Mouse (Mus musculus): ENCODE data around the gene Aqr. TPM values are rescaled to one million over a fixed set of nuclear protein-coding genes. Genes with fewer than 3 reads are reported as not detected.

The Aqr gene
- total RNA-seq, 2 experiments from 2014 or later: 28.6 to 29.5 TPM

DNA sequence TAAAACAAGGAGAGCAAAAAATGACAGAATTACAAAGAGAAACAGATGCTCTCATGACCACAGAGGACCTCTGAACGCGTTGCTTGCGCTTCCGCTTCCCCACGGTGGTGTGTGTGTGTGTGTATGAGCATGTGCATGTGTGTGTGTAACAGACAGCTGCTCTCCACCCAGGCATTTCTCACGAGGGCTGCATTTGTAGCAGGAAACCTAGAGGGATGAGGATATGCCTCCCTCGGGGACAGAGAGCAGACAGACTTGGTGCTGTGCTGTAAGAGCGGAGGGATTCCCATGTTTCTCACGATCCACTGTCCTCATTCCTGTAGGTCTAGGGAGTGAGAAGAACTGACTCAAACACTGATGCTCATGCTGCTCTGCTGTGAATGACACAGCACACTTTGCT lies 93.2 kb downstream of the Aqr start:
- Histone ChIP-seq H3K27ac (no peak overlapping the region), H3K4me3 (no peak overlapping the region)
- no peak for TF ChIP-seq CTCF (conservative IDR thresholded peaks at IDR 0.05)
- no peak for DNase-seq (ENCODE audit: low spot score in 2 of 2)

DNA sequence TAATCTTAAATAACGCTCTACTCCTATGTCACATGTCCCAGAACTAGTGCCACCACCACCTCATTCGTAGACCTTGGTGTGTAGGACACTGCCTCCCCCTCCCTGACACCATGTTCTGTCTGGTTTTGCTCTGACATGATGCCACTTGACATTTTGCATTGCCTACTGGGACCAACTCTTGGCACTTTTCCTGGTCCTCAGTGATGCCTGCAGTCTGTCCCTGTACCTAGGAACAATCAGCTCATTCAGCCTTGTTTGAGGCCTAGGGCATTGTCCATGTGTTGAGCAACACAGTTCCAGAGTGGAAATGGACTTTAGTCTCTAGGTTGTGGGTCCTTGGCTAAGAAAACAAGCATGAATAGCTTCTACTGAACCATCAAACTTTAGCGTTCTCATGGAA lies 97.0 kb downstream of the Aqr start:
- DNase-seq (ENCODE audit: low spot score in 2 of 2): no peak
- Histone ChIP-seq H3K4me3 (no peak overlapping the region), H3K27ac (no peak overlapping the region)
- no peak for TF ChIP-seq CTCF (conservative IDR thresholded peaks at IDR 0.05)

DNA sequence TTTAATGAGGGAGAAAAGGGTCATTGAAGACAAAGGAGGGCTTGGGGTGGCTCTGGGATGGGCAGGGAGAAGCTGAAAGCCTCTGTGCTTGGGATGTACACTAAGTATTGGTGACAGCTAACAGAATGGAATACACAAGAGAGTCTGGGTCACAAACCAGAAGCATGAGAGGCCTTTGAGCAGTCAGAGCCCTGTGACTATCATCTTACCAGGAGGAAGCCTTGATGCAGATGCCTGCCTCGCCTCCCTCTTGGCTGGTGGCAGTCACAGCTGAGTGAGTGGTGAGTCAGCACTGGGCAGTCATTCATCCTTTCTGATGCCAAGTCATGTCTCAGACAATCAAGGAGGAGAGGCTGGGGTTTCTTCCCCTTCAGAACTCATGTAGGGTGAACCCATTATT lies 99.6 kb downstream of the Aqr start:
- Histone ChIP-seq H3K27ac (no peak overlapping the region), H3K4me3 (no peak overlapping the region)
- DNase-seq (ENCODE audit: low spot score in 2 of 2): peak in 1 of 2 experiments; percentile 16
- no peak for TF ChIP-seq CTCF (conservative IDR thresholded peaks at IDR 0.05)

DNA sequence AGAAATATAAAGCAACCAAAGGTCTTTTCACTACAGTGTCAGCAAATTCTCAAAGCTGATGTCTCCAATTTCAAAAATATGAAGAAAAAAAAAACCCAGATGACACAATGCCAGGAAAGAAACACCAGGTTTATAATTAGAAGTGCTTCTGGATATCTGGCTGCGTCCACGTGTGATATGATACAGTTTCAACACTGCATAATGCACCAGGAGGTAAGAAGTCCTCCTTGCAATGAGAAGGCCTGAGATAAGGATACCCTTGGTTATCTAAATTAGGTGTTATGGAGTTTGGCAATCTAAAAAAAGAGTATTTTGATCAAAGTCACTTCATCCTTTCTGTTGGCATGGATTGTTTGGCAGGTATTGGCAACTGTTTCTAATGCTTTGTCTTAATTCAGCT lies 114.9 kb downstream of the Aqr start:
- TF ChIP-seq CTCF (conservative IDR thresholded peaks at IDR 0.05): no peak

DNA sequence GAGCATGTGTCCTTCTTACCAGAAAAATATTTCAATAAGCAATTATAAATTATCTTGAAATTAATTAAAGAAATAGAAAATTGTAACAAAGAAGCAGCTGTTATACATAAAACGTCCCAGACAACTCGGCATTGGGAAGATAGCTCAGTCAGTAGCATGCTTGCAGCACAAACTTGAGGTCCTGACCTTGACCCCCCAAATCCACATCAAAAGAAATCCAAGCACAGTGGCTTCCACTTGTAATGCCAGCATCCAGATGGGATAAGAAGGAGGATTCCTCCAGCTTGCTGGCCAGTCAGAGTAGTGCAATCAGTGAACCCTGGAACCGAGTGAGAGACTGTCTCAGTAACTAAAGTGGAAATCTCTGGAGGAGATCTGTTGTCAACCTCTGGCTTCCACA lies 120.6 kb downstream of the Aqr start:
- DNase-seq (ENCODE audit: low spot score in 2 of 2): no peak
- H3K27ac ChIP-seq: no peak overlapping the region
- no peak overlapping the region for H3K4me3 ChIP-seq
- no peak for TF ChIP-seq CTCF (conservative IDR thresholded peaks at IDR 0.05)

More for the DNA sequence above, 114.9 kb downstream of the Aqr start:
- Histone ChIP-seq H3K27ac (no peak overlapping the region), H3K4me3 (no peak overlapping the region)
- DNase-seq (ENCODE audit: low spot score in 2 of 2): no peak

DNA sequence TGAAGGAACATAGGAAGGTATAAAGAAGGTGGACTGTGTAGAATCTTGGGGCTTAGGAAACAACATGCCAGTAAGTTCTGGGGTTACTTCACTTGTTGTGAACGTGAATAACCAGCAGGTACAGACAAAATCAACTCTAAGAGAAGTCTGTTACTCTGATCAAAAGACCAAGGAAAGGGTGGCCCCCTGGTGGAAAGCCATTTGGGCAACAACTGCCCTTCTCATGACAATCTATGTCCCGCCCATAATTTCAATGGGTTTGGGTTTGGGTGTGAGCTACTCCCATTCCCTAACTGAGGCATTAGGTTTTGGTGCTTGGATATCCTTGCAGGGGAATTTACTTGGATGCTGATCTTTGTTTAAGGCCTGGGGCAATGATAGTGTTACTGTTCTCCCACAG lies 122.8 kb downstream of the Aqr start:
- DNase-seq (ENCODE audit: low spot score in 2 of 2): no peak
- TF ChIP-seq CTCF (conservative IDR thresholded peaks at IDR 0.05): no peak
- no peak overlapping the region for H3K27ac ChIP-seq
- H3K4me3 ChIP-seq: no peak overlapping the region

DNA sequence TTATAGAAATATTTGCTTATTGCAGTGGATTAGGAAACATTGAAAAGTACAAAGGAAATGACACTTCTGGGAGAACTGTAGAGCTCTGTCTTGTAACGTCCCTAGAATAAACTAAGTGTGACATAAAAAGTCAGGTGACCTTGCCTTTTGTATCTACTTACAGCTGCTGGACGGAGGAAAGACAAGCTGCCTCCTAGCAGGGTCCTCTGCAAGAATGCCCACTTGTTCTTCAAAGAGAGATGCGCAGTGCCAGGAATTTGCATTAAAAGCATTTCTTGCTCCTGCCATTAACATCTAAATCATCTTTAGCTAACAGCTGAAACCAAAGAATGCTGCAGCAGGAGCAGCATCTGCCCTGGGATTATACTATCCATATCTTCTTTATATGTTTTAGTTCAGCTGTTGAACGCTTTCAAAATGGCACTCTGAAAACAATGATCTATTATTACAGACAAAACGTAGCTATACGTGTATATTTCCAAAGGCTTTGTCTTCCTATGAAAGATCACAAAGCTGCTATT lies 126.7 kb downstream of the Aqr start:
- no peak for DNase-seq (ENCODE audit: low spot score in 2 of 2)
- H3K27ac ChIP-seq: no peak overlapping the region
- H3K4me3 ChIP-seq: no peak overlapping the region
- no peak for TF ChIP-seq CTCF (conservative IDR thresholded peaks at IDR 0.05)

DNA sequence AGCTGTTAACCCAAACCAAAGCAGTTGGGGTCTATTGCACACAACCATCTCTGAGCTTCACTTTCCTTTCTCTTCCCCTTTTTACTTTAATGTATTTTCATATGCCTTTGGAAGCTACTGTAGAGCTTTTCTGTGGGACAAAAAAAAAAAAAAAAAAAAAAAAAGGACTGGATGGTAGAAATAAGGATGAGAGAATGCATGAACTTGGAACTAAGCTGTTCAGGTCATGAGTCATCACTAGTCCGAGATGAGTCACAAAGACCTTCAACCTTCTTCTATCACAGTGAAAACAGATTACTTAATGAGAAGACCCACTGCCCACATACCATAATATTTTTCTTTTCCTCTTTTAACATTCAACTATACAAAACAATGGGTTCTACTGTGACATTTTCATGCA lies 127.2 kb downstream of the Aqr start:
- no peak for TF ChIP-seq CTCF (conservative IDR thresholded peaks at IDR 0.05)
- no peak overlapping the region for H3K27ac ChIP-seq

DNA sequence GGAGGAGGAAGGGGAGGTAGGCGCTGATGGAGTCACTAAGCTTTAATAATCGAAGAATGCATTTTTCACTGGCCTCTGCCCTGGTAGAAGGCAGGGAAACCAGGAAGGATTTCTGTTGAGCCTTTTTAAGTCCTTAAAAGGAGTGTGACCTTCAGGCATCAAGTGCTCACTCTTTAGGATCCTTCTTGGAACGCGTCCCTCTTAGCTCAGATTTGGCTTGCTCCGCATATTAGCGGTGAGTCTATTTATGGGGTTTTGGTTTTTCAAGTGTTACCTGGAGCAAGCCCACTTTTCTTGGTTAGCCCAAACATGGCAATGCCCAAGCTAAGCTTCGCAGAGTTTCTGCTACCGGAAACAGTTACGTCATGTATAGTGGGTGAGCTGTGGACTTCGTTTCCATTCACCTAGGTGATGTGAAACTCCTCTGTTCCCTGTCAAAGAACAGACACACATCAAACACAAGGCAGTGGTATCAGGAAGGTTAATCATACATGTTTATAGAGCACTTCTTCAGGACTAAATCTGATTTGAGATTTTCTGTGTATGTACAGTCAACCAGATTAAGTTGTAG lies 128.5 kb downstream of the Aqr start:
- no peak for DNase-seq (ENCODE audit: low spot score in 2 of 2)
- no peak for TF ChIP-seq CTCF (conservative IDR thresholded peaks at IDR 0.05)
- Histone ChIP-seq H3K4me3 (no peak overlapping the region), H3K27ac (no peak overlapping the region)

More for the DNA sequence above, 127.2 kb downstream of the Aqr start:
- no peak overlapping the region for H3K4me3 ChIP-seq
- no peak for DNase-seq (ENCODE audit: low spot score in 2 of 2)

DNA sequence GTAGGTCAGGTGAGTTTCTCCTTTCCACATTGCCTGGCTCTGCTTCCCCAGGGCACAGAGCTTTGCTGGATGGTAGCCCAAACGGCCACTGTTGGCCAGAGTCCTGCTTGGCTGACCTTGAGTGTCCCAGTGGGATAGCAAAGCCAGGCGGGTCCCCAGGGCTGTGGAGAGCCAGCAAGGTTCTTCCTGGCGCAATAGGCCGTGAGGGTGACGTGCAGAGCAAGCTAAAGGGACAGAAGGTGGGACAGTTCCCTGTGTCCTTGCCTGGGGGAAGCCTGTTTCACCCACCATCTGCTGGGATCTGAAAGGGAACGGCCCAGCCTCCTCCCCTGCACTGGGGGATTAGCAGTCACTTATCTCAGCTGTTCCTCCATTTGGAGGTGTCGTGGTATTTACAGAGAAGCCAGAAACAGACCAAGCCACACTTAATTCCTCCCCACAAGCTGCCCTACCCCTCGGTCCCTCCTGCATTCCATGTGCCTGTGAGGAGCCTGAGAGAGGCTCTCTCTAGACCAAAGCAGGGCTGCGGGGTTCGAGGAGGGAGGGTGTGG lies 129.4 kb downstream of the Aqr start:
- DNase-seq (ENCODE audit: low spot score in 2 of 2): no peak
- Histone ChIP-seq H3K27ac (no peak overlapping the region), H3K4me3 (no peak overlapping the region)
- TF ChIP-seq CTCF (conservative IDR thresholded peaks at IDR 0.05): no peak

DNA sequence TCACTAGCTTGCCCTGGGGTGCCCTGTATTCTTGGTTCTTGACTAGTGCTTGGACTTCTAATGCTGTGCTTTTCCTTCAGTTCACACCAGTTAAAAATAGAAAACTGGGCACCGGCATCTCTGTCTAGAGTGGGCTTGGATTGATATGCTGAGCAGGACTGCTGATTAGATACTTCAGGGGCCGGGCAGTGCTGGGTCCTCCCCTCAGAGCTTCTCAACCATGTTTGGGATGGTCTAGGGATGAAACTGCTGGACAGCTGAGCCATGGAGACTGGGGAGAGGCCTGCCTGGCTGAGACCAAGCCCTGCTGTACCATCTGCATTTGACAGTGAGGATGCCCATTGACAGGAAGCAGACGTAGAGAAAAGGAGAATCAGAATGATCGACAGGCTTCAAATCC lies 132.7 kb downstream of the Aqr start:
- TF ChIP-seq CTCF (conservative IDR thresholded peaks at IDR 0.05): no peak
- no peak overlapping the region for H3K27ac ChIP-seq
- DNase-seq (ENCODE audit: low spot score in 2 of 2): no peak
- H3K4me3 ChIP-seq: no peak overlapping the region

DNA sequence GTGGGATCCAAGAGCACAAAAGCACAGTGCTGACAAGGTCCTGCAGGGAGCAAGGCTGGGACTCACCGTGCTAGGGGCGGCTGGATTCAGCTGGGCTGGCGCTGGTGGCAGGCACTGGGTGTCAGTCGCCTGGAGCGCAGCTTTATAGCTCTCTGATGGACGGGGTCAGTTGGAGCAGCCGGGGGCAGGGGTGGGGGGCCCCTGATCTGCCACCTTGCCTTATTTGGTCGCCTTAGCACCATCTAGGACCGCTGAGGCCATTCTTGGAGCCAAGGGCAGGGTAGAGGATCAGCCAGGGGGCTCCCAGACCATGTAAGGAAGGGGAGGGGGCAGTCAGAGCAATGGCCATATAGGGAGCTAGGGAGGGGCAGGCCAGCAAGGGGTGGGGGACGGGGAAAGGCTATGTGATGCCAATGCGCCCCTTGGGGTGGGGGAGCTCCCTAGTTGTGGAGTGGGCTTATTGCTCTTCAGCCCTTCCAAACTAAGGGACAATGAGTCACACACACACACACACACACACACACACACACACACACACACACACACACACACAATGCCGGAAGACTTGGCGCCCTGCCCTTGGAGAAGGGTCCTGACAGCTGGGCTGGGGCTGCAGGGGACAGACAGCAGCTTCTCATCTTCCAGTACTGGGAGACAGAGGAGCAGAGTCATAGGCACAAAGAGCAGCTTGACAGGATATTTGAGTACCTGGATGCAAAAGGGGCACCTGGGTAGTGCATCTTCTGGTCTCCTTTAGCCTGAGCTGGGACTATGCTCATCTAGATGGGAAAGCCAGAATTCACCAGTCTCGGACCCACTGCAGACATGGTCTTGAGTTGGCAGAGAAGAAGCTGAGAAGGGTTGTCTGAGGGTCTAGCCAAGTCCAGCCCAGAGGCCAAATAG lies 133.9 kb downstream of the Aqr start, which contains the start of gene Actc1:
Gene Actc1, minus strand, starts transcription at position 853 of the 903 bp plus-strand sequence.
- Histone ChIP-seq H3K4me3 (no peak within 1 kb of the TSS), H3K27ac (no peak within 1 kb of the TSS)
- no peak for DNase-seq (ENCODE audit: low spot score in 2 of 2)
- TF ChIP-seq CTCF (conservative IDR thresholded peaks at IDR 0.05): no peak

DNA sequence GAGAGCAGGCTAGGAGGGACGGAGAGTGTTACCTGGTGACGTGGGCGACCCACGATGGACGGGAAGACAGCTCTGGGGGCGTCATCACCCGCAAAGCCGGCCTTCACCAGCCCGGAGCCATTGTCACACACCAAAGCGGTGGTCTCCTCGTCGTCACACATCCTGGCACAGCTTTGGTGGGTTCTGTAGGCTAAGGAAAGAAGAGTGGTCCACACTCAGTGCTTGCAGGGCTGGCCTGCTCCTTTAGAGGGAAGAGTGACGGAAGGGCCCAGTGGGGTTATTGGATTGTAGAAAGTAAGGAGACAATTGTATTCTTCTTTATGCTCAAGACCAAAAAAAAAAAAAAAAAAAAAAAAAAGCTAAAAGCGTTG lies 135.0 kb downstream of the Aqr start:
- Histone ChIP-seq H3K4me3 (no peak overlapping the region), H3K27ac (no peak overlapping the region)
- no peak for DNase-seq (ENCODE audit: low spot score in 2 of 2)
- TF ChIP-seq CTCF (conservative IDR thresholded peaks at IDR 0.05): no peak

Small RNA genes lying within 50 kb of the gene (microRNA-seq; reads per million reads assigned to microRNA genes)
- gene Mir7002: 0 to 0.32 reads per million in 2 experiments

Other genes with a start within 250 kb of the Aqr start
- 1 to 10 TPM; 4.8 to 5.5 TPM for gene Gjd2, start 173.4 kb downstream of the Aqr start, total RNA-seq (2021)
- gene Actc1, start 133.5 kb downstream of the Aqr start, total RNA-seq (2021): not detected
- gene Zfp770, start 14.4 kb upstream of the Aqr start, total RNA-seq (2021): 10 to 100 TPM; 20.3 to 21.2 TPM

Measured in layer of hippocampus, adult 2 months (tissue).